ENCODE assay signal across 11 mouse cellular contexts in the genomic region with DNA sequence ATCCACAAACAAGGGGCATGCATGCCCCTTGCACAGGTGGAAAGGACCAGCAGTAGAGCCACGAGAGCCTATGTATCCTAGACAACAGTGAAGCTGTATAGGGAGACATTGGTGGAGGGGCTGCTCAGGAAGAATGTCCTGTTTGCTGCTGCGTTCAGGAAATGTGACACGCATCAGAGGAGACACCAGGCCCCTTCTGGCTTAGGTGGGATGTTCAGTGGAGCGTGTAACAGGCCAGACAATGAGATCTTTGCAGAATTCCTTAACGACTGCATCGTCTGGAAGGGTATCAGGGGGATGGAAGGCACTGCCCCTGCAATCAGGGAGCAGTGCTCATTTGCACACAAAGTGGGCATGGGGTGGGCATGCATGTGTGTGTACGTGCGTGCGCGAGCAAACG.
A peak's percentile ranks its signal among the peaks of the same experiment; 100 is the strongest.
DNase-seq lines count a peak whose midpoint lies in the region; ATAC-seq lines count a peak whose summit lies in the region.
"Had no signal": no experiment of that assay in that cellular context is flagged by ENCODE, and none has a peak within 500 bp of the region (broad histone marks: within the 10 kb centered on the region; RNA-seq: fewer than 3 reads in every experiment).

No protein-coding gene starts in this region.

- ATAC-seq in forebrain, embryonic 14.5 days: no peak
- no peak for ATAC-seq in forebrain, embryonic 15.5 days (replicated peaks)
- peak; percentile 61 for ATAC-seq in neural tube, embryonic 11.5 days (ENCODE audit: insufficient read depth, low FRiP score, low TSS enrichment)
- peak; percentile 54 for ATAC-seq in midbrain, embryonic 13.5 days

- H3K4me2 ChIP-seq in forebrain, embryonic 14.5 days (ENCODE audit: low read length): no peak overlapping the region
- no peak overlapping the region for H3K4me2 ChIP-seq in forebrain, embryonic 15.5 days (replicated peaks)
- no peak overlapping the region for H3K4me2 ChIP-seq in neural tube, embryonic 11.5 days (ENCODE audit: low read depth)
- no peak overlapping the region for H3K4me2 ChIP-seq in midbrain, embryonic 13.5 days (replicated peaks)
- H3K4me2 ChIP-seq: liver, embryonic 11.5 days had no signal

- H3K27ac ChIP-seq in forebrain, embryonic 14.5 days (ENCODE audit: low read depth, low read length): no peak overlapping the region
- H3K27ac ChIP-seq in forebrain, embryonic 15.5 days (replicated peaks): no peak overlapping the region
- H3K27ac ChIP-seq in neural tube, embryonic 11.5 days (ENCODE audit: low read depth, low read length): 0 out of 2 replicates have a peak overlapping the region, but pooled peaks have one; percentile 27
- peak overlapping the region; percentile 75 for H3K27ac ChIP-seq in midbrain, embryonic 13.5 days

- H3K4me3 ChIP-seq in forebrain, embryonic 14.5 days (ENCODE audit: low read depth, low read length): no peak overlapping the region
- H3K4me3 ChIP-seq in forebrain, embryonic 15.5 days: no peak overlapping the region
- H3K4me3 ChIP-seq in neural tube, embryonic 11.5 days (ENCODE audit: low read depth, low read length): no peak overlapping the region
- no peak overlapping the region for H3K4me3 ChIP-seq in midbrain, embryonic 13.5 days (replicated peaks)

- H3K9ac ChIP-seq in forebrain, embryonic 14.5 days (ENCODE audit: low read length): no peak overlapping the region
- no peak overlapping the region for H3K9ac ChIP-seq in forebrain, embryonic 15.5 days (replicated peaks)
- H3K9ac ChIP-seq in neural tube, embryonic 11.5 days (ENCODE audit: low read length): no peak overlapping the region
- 0 out of 2 replicates have a peak overlapping the region, but pooled peaks have one; percentile 2 for H3K9ac ChIP-seq in midbrain, embryonic 13.5 days (replicated peaks)

- WGBS in forebrain, embryonic 14.5 days: 30% methylated on average over 11 of the region's 11 CpGs
- WGBS in forebrain, embryonic 15.5 days: 29% methylated on average over 11 of the region's 11 CpGs
- WGBS in neural tube, embryonic 11.5 days: 58% methylated on average over 11 of the region's 11 CpGs
- WGBS in midbrain, embryonic 13.5 days: 34% methylated on average over 11 of the region's 11 CpGs

- peak; percentile 46 for DNase-seq in forebrain, embryonic 14.5 days (ENCODE audit: low spot score)
- peak; percentile 57 for DNase-seq in neural tube, embryonic 11.5 days (ENCODE audit: low spot score)
- DNase-seq in neural tube, embryonic 10.5 days (ENCODE audit: extremely low spot score, low spot score): no peak
- DNase-seq in natural killer cell, adult 2 months (ENCODE audit: low spot score in 2 of 2): no peak
- no peak for DNase-seq in left cerebral cortex, postnatal 36 days (ENCODE audit: low spot score in 2 of 2)
- DNase-seq: gastrocnemius, postnatal 10 days; kidney, postnatal 10 days; lung, postnatal 10 days had no signal

- H3K36me3 ChIP-seq in forebrain, embryonic 14.5 days (ENCODE audit: control insufficient read depth, insufficient read depth, low read length): no peaks in the 10 kb centered on the region
- no peaks in the 10 kb centered on the region for H3K36me3 ChIP-seq in forebrain, embryonic 15.5 days
- no peaks in the 10 kb centered on the region for H3K36me3 ChIP-seq in neural tube, embryonic 11.5 days (ENCODE audit: control insufficient read depth, insufficient read depth, low read length)
- 0 out of 2 replicates have a peak, but pooled peaks cover 5% of the 10 kb centered on the region for H3K36me3 ChIP-seq in midbrain, embryonic 13.5 days

- H3K4me1 ChIP-seq in forebrain, embryonic 14.5 days (ENCODE audit: control insufficient read depth, insufficient read depth, low read length): peaks cover 53% of the 10 kb centered on the region
- H3K4me1 ChIP-seq in forebrain, embryonic 15.5 days: peaks cover 46% of the 10 kb centered on the region
- H3K4me1 ChIP-seq in neural tube, embryonic 11.5 days (ENCODE audit: control insufficient read depth, insufficient read depth, low read length): peaks cover 13% of the 10 kb centered on the region
- H3K4me1 ChIP-seq in midbrain, embryonic 13.5 days (replicated peaks): peaks cover 69% of the 10 kb centered on the region

- no peaks in the 10 kb centered on the region for H3K27me3 ChIP-seq in forebrain, embryonic 14.5 days (replicated peaks; ENCODE audit: control insufficient read depth, insufficient read depth, low read length)
- no peaks in the 10 kb centered on the region for H3K27me3 ChIP-seq in forebrain, embryonic 15.5 days
- no peaks in the 10 kb centered on the region for H3K27me3 ChIP-seq in neural tube, embryonic 11.5 days (ENCODE audit: control insufficient read depth, insufficient read depth, low read length)
- H3K27me3 ChIP-seq in midbrain, embryonic 13.5 days: no peaks in the 10 kb centered on the region

- intact Hi-C loops in left cerebral cortex, postnatal 36 days (cut with DNase I): no loop called here

- H3K9me3 ChIP-seq in forebrain, embryonic 14.5 days (replicated peaks; ENCODE audit: control insufficient read depth, low read length): no peaks in the 10 kb centered on the region
- H3K9me3 ChIP-seq in forebrain, embryonic 15.5 days: no peaks in the 10 kb centered on the region
- no peaks in the 10 kb centered on the region for H3K9me3 ChIP-seq in neural tube, embryonic 11.5 days (ENCODE audit: control insufficient read depth, low read length)
- H3K9me3 ChIP-seq in midbrain, embryonic 13.5 days: no peaks in the 10 kb centered on the region

Comparison
In these comparisons a context has a peak if more than half of its experiments do, and no peak if none do; other contexts are left out.
1. DNase-seq: peak in forebrain, embryonic 14.5 days (single experiment) and neural tube, embryonic 11.5 days (single experiment); none in neural tube, embryonic 10.5 days (single experiment), natural killer cell, adult 2 months (0 of 2) and left cerebral cortex, postnatal 36 days (0 of 2).
2. ATAC-seq: peak in neural tube, embryonic 11.5 days (single experiment) and midbrain, embryonic 13.5 days (single experiment); none in forebrain, embryonic 14.5 days (single experiment) and forebrain, embryonic 15.5 days (single experiment).
3. H3K27ac ChIP-seq: peak in neural tube, embryonic 11.5 days (single experiment) and midbrain, embryonic 13.5 days (single experiment); none in forebrain, embryonic 14.5 days (single experiment) and forebrain, embryonic 15.5 days (single experiment).